Mouse (Mus musculus) C3H10T1/2 (cell line): ENCODE results near the gene Med1. TPM values are rescaled to one million over a fixed set of nuclear protein-coding genes. Genes with fewer than 3 reads are reported as not detected.

Experiments used
- polyA plus RNA-seq, 2 experiments: library from polyadenylated mRNA; unstranded; fragments of >200 nt; fragmentation: generic; extraction: Trizol; gene quantifications; one replicate each; pipeline ENCODE4 v1.2.1; 2012; ENCODE audit warnings: missing spikeins in 2 of 2

Gene Med1
- polyA plus RNA-seq = 10 to 100 TPM in 1 of 2 experiments, 1 to 10 TPM in 1; 7.6 to 18.8 TPM

DNA sequence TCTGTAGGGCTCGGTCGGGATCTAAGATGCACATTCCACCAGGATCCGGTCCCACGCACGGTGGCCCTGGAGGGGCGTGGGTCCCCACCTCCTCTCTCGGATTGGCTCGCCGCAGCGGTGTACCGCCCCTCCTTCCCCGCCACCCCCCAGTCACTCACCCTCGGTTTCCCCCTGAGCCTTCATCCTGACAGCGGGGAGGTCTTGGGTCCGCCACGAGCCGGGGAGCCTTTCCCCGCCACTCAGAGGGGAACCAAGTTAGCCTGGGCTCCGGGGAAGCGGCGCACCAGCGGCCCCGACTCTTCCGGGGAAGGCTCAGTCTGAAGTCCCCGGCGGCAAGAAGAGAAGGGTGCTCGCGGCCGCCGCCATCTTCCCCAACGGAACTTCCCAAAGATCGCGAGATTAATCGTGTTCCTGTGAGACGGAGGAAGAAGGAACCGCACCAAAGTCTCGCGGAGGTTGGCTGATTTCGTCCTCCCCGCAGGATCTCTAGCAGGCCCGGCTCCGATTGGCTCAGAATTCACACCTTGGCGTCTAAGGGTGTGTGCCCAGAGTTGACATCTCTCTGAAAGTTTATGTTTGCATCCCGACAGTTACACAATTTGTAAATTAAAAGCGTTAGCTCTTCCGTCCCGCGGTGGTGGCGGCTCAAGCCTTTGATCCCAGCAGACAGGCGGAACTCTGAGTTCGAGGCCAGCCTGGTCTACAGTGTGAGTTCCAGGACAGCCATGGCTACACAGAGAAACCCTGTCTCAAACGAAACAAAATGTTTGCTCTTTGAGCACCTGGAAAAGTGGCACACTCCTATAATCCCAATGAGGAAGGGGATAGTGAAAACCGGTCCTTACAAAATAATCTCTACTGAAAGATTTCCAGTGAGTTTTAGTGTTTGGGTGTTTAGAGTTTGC, at the start of gene Med1:
Med1 (minus strand) TSS at position 393 of the 905 bp plus-strand sequence.

GRCm38 (mm10) chr11:98202641-98203350, 9.7 kb upstream of the Med1 start, which contains the start of gene Cdk12:
TSS of gene Cdk12 (plus strand) at chr11:98203059.

GRCm38 (mm10) chr11:98149786-98150624, 43.1 kb downstream of the Med1 start, which contains the start of gene Fbxl20:
TSS of gene Fbxl20 (minus strand) at chr11:98150403.

Other genes with a start within 250 kb of the Med1 start
- under 1 TPM; 0.11 to 0.21 TPM for gene Plxdc1, start 206.8 kb downstream of the Med1 start, polyA plus RNA-seq
- 1 to 10 TPM; 1.6 to 1.7 TPM for gene Arl5c, start 197.1 kb downstream of the Med1 start, polyA plus RNA-seq
- gene Cacnb1, start 170.3 kb downstream of the Med1 start, polyA plus RNA-seq = 10 to 100 TPM in 1 of 2 experiments, 1 to 10 TPM in 1; 2.6 to 12.5 TPM
- gene Rpl19, start 166.6 kb downstream of the Med1 start, polyA plus RNA-seq = 1,000 to 10,000 TPM; 5,344 to 9,149 TPM
- gene Stac2, start 139.8 kb downstream of the Med1 start, polyA plus RNA-seq = 1 to 10 TPM; 4.8 to 7.8 TPM
- gene Fbxl20, start 42.9 kb downstream of the Med1 start, polyA plus RNA-seq = 10 to 100 TPM in 1 of 2 experiments, 1 to 10 TPM in 1; 1.4 to 13.1 TPM
- 10 to 100 TPM in 1 of 2 experiments, 1 to 10 TPM in 1; 1.0 to 10.1 TPM for gene Cdk12, start 9.8 kb upstream of the Med1 start, polyA plus RNA-seq
- gene Neurod2, start 136.4 kb upstream of the Med1 start, polyA plus RNA-seq = not detected
- 10 to 100 TPM in 1 of 2 experiments, 1 to 10 TPM in 1; 1.1 to 17.9 TPM for gene Ppp1r1b, start 155.1 kb upstream of the Med1 start, polyA plus RNA-seq
- gene Stard3, start 165.1 kb upstream of the Med1 start, polyA plus RNA-seq = 10 to 100 TPM; 30.8 to 58.6 TPM
- gene Tcap, start 190.5 kb upstream of the Med1 start, polyA plus RNA-seq = under 1 TPM; 0.04 to 0.47 TPM
- gene Pnmt, start 193.2 kb upstream of the Med1 start, polyA plus RNA-seq = under 1 TPM in 1 of 2 experiments, not detected in 1; 0.04 TPM
- gene Pgap3, start 207.2 kb upstream of the Med1 start, polyA plus RNA-seq = 10 to 100 TPM in 1 of 2 experiments, 1 to 10 TPM in 1; 5.7 to 12.6 TPM
- gene Erbb2, start 219.2 kb upstream of the Med1 start, polyA plus RNA-seq = 10 to 100 TPM; 14.9 to 36.2 TPM
- gene Mien1, start 245.7 kb upstream of the Med1 start, polyA plus RNA-seq = 100 to 1,000 TPM; 153 to 160 TPM